Mouse (Mus musculus) stomach, embryonic 16.5 days (tissue): Measurements from ENCODE around the gene Rpl12. TPM values are rescaled to one million over a fixed set of nuclear protein-coding genes. Genes with fewer than 3 reads are reported as not detected.
A peak's percentile ranks its signal among the peaks of the same experiment; 100 is the strongest.

Experiments used
- ATAC-seq: fragments of 200-750 bp; cut with Nextera tagmentation; 2 replicates; pipeline ENCODE4 v1.8.0; 2017; ENCODE audit warnings: moderate number of reproducible peaks, moderate TSS enrichment; ENCODE audit not compliant: insufficient read depth, low FRiP score
- H3K27ac ChIP-seq: fragments of 300-500 bp; sonication (generic); 2 replicates; pipeline ENCODE4 v1.5.1; 2014; ENCODE audit warnings: low read length
- H3K27me3 ChIP-seq: fragments of 300-500 bp; sonication (generic); 2 replicates; pipeline ENCODE4 v1.6.1; 2014; ENCODE audit warnings: low read length, control low read depth, mixed read lengths; ENCODE audit not compliant: control insufficient read depth, insufficient read depth
- H3K36me3 ChIP-seq: fragments of 300-500 bp; sonication (generic); 2 replicates; pipeline ENCODE4 v1.6.1; 2014; ENCODE audit warnings: low read length; ENCODE audit not compliant: control insufficient read depth, insufficient read depth
- H3K4me1 ChIP-seq: fragments of 300-500 bp; sonication (generic); 2 replicates; pipeline ENCODE4 v1.6.1; 2014; ENCODE audit warnings: low read length, control low read depth, mixed read lengths; ENCODE audit not compliant: control insufficient read depth, insufficient read depth
- H3K4me2 ChIP-seq: fragments of 300-500 bp; sonication (generic); 2 replicates; pipeline ENCODE4 v1.6.1; 2014; ENCODE audit warnings: low read depth, low read length, mixed read lengths
- H3K4me3 ChIP-seq: fragments of 300-500 bp; sonication (generic); replicated peaks from 2 replicates; pipeline ENCODE4 v1.5.1; 2014; ENCODE audit warnings: mild to moderate bottlenecking, low read length
- H3K9ac ChIP-seq: fragments of 300-500 bp; sonication (generic); 2 replicates; pipeline ENCODE4 v1.6.1; 2014; ENCODE audit warnings: low read length
- H3K9me3 ChIP-seq: fragments of 300-500 bp; sonication (generic); replicated peaks from 2 replicates; pipeline ENCODE4 v1.6.1; 2016; ENCODE audit warnings: low read length, control low read depth; ENCODE audit not compliant: control insufficient read depth
- WGBS: fragments of 180-500 bp; shearing (Covaris S2); extraction: QIAGEN DNeasy Blood & Tissue Kit; methylation state at CpG from one replicate; pipeline ENCODE4 v1.1.7; 2014; 5-methylcytosine and 5-hydroxymethylcytosine counted together
- polyA plus RNA-seq: library from polyadenylated mRNA; unstranded; fragments of >200 nt; fragmentation: Nextera tagmentation; extraction: Ambion mirVana; gene quantifications from 2 replicates; pipeline ENCODE4 v1.2.1, GENCODE M21; 2015

Rpl12 gene
- polyA plus RNA-seq, 1 experiment from 2014 or later: 174 TPM

DNA sequence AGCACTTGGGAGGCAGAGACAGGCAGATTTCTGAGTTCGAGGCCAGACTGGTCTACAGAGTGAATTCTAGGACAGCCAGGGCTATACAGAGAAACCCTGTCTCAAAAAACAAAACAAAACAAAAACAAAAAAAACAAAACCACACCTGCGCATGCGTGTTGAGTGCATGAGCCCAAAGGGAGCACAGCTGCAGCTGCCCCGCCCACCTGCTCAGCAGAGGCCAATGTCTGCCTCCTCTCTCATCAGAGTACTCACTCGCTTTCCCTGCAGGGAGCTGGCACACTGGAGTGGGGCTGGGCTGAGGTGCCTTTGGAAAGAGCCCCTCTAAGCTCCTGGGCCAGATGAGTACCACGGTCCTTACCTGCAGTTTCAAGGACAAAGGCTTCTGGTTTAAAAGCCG is 29.6 kb upstream of the Rpl12 start:
- WGBS: 74% methylated on average over 7 of the region's 7 CpGs
- no peak for ATAC-seq
- Histone ChIP-seq H3K4me2 (no peak overlapping the region), H3K4me3 (no peak overlapping the region), H3K9me3 (no peaks in the 10 kb centered on the region), H3K9ac (no peak overlapping the region), H3K36me3 (no peaks in the 10 kb centered on the region), H3K27me3 (no peaks in the 10 kb centered on the region), H3K4me1 (peaks cover 4% of the 10 kb centered on the region; the same call in 1 of the 2 replicates), H3K27ac (no peak overlapping the region)

- no peak overlapping the region for H3K27ac ChIP-seq
- 92% methylated on average over 5 of the region's 5 CpGs for WGBS
- H3K36me3 ChIP-seq: peaks cover 5% of the 10 kb centered on the region; the same call in 1 of the 2 replicates
- H3K9me3 ChIP-seq: no peaks in the 10 kb centered on the region
- no peaks in the 10 kb centered on the region for H3K4me1 ChIP-seq
- no peaks in the 10 kb centered on the region for H3K27me3 ChIP-seq
- no peak for ATAC-seq
- no peak overlapping the region for H3K9ac ChIP-seq
- no peak overlapping the region for H3K4me2 ChIP-seq
- no peak overlapping the region for H3K4me3 ChIP-seq
These were observed 22.6 kb upstream of the Rpl12 start for GRCm38 (mm10) chr2:32938741-32939140.

DNA sequence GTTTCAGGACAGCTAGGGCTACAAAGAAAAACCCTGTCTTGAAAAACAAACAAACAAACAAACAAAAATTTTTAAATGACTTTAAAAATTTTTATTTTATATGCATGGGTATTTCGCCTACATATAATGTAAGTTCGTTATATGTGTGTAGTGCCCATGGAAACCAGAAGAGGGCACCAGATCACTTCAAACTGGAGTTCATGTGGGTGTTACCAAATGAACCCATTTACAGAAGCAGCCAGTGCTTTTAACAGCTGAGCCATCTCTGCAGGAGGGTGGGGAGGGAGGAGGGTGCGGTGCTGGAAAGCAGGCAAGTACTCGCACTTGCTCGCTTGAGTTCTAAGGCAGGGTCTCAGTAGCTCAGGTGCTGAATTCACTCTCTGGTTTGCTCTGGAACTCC is 21.9 kb upstream of the Rpl12 start:
- Histone ChIP-seq H3K27ac (no peak overlapping the region), H3K4me2 (no peak overlapping the region), H3K36me3 (peaks cover 5% of the 10 kb centered on the region; the same call in 1 of the 2 replicates), H3K9ac (no peak overlapping the region), H3K9me3 (no peaks in the 10 kb centered on the region), H3K4me3 (no peak overlapping the region), H3K4me1 (no peaks in the 10 kb centered on the region), H3K27me3 (no peaks in the 10 kb centered on the region)
- no peak for ATAC-seq
- WGBS: 72% methylated on average over 5 of the region's 5 CpGs

- Histone ChIP-seq H3K9ac (no peak overlapping the region), H3K4me3 (no peak overlapping the region), H3K4me2 (no peak overlapping the region), H3K4me1 (no peaks in the 10 kb centered on the region), H3K36me3 (peaks cover 9% of the 10 kb centered on the region; the same call in 1 of the 2 replicates), H3K27me3 (no peaks in the 10 kb centered on the region), H3K9me3 (no peaks in the 10 kb centered on the region), H3K27ac (no peak overlapping the region)
- ATAC-seq: no peak
- WGBS: 92% methylated on average over 4 of the region's 4 CpGs
These were observed 20.9 kb upstream of the Rpl12 start for GRCm38 (mm10) chr2:32940483-32940882.

- no peak for ATAC-seq
- Histone ChIP-seq H3K9ac (no peak overlapping the region), H3K27me3 (no peaks in the 10 kb centered on the region), H3K36me3 (0 out of 2 replicates have a peak, but pooled peaks cover 4% of the 10 kb centered on the region), H3K4me1 (no peaks in the 10 kb centered on the region), H3K27ac (no peak overlapping the region), H3K9me3 (no peaks in the 10 kb centered on the region), H3K4me2 (no peak overlapping the region), H3K4me3 (no peak overlapping the region)
- 86% methylated on average over 11 of the region's 11 CpGs for WGBS
These were observed 13.9 kb upstream of the Rpl12 start for GRCm38 (mm10) chr2:32947454-32947853.

DNA sequence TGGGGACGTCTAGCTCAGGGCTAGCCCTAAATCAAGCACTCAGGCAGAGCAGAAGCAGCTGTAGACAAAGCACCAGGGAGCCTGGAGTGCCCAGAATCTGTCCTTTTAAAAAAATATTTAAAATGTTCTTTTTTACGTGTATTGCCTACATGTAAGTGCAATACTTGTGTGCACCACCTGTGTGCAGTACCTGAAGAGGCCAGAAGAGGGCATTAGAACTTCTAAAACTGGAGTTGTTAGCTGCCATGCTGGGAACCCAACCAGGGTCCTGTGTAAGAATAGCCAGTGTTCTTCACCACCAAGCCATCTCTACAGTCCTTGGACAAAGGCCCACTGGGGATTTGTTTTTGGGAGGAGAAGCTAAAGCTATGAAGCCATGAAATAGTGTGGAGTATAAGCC is 6.8 kb upstream of the Rpl12 start:
- Histone ChIP-seq H3K27me3 (no peaks in the 10 kb centered on the region), H3K4me1 (no peaks in the 10 kb centered on the region), H3K9me3 (0 out of 2 replicates have a peak, but pooled peaks cover 6% of the 10 kb centered on the region), H3K27ac (no peak overlapping the region), H3K4me3 (no peak overlapping the region), H3K4me2 (no peak overlapping the region), H3K9ac (no peak overlapping the region), H3K36me3 (peaks cover 13% of the 10 kb centered on the region)
- ATAC-seq: no peak
- WGBS: 93% methylated on average over 2 of the region's 2 CpGs

GRCm38 (mm10) chr2:32957344-32957743 is 4.0 kb upstream of the Rpl12 start:
- H3K4me2 ChIP-seq: no peak overlapping the region

DNA sequence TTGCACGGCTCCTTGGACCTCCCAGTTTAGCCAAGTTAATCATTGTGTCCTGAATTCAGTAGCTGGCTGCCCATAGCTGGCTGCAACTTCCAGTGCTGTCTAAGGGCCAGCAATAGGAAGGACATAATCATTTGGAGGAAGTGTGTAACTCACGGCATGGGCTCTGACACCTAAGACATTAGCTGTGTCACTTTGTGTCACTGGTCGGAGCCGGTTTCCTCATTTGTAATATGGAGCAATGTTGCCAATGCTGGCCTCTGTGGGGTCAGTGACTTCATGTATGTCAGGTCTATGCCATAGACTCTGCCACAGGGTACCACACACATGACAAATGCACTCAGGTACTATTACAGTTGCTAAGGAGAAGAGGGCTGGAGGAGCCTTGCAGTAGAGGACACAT is 1.1 kb upstream of the Rpl12 start:
- Histone ChIP-seq H3K27ac (no peak overlapping the region), H3K9me3 (no peaks in the 10 kb centered on the region), H3K27me3 (no peaks in the 10 kb centered on the region), H3K4me3 (no peak overlapping the region), H3K36me3 (peaks cover 9% of the 10 kb centered on the region), H3K4me1 (peaks cover 29% of the 10 kb centered on the region), H3K4me2 (peak overlapping the region; percentile 84; the same call in 1 of the 2 replicates), H3K9ac (peak overlapping the region; percentile 72; the same call in 1 of the 2 replicates)
- WGBS: 86% methylated on average over 4 of the region's 4 CpGs
- ATAC-seq: no peak

More at GRCm38 (mm10) chr2:32957344-32957743, 4.0 kb upstream of the Rpl12 start:
- peaks cover 13% of the 10 kb centered on the region for H3K36me3 ChIP-seq
- H3K4me3 ChIP-seq: no peak overlapping the region
- no peaks in the 10 kb centered on the region for H3K27me3 ChIP-seq
- ATAC-seq: no peak
- H3K27ac ChIP-seq: no peak overlapping the region
- 0 out of 2 replicates have a peak, but pooled peaks cover 6% of the 10 kb centered on the region for H3K9me3 ChIP-seq
- whole genome bisulfite sequencing: 53% methylated on average over 8 of the region's 8 CpGs
- no peak overlapping the region for H3K9ac ChIP-seq
- peaks cover 9% of the 10 kb centered on the region for H3K4me1 ChIP-seq

GRCm38 (mm10) chr2:32962062-32962874 is 909 bp downstream of the Rpl12 start:
- ATAC-seq: no peak
- Histone ChIP-seq H3K4me3 (peak overlapping the region; percentile 96), H3K27me3 (no peaks in the 10 kb centered on the region), H3K36me3 (peaks cover 9% of the 10 kb centered on the region; the same call in 1 of the 2 replicates), H3K27ac (peak overlapping the region; percentile 78), H3K4me2 (peak overlapping the region; percentile 84), H3K9me3 (no peaks in the 10 kb centered on the region), H3K4me1 (peaks cover 34% of the 10 kb centered on the region), H3K9ac (peak overlapping the region; percentile 97)
- under 1% methylated on average over 33 of the region's 33 CpGs for WGBS
